Mouse (Mus musculus): ENCODE results near the gene Tmem43.

DNA sequence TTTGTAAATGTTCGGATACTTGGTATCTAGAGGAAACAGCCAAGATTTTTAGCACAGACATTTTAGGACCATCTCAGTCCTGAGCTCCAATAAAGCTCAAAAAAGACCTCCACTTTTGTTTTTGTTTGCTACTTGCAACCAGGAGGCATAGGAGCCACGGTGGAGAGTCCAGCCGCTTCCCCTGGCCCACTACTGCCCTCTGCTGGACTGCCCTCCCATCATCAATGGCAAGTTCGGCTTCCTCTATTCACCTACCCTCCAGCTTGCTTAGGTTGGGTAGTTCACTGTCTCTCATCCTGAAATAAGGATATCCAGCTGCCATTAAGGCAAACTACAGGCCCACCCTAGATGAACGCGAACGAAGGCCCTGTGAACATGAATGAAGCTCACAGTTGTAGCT is 35.8 kb downstream of the Tmem43 start:
- peak; percentile 79 for TF ChIP-seq CTCF (conservative IDR thresholded peaks at IDR 0.05; ENCODE audit: low read length)
- no peak for TF ChIP-seq POU5F1 (IDR thresholded peaks at IDR 0.05; ENCODE audit: borderline replicate concordance, low read length)
- TF ChIP-seq NANOG (IDR thresholded peaks at IDR 0.05; ENCODE audit: borderline replicate concordance, low read length), result no peak
